Mouse (Mus musculus): ENCODE data around the gene Sdhc.

DNA sequence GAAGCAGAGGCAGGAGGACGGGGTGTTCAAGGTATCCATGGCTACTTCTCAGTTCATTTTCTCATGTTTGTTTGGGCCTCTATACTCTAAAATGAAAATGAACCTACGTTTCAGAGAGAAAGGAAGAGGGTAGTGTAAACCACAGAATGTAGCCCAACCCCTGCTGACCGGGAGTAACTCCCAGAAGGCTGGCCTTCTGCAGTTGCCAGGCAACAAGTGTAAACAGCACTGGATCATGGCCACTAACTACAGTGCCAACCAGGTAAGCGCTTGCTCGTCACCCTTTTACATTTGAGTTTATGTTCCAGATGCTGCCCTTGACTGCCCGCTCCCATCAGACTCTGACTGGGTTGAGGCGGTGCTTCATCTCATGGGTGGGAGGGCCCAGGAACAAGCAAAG lies 27.5 kb downstream of the Sdhc start:
- TF ChIP-seq POLR2A (IDR thresholded peaks at IDR 0.05; ENCODE audit: low read depth, low read length) (no peak), CTCF (IDR thresholded peaks at IDR 0.05; ENCODE audit: borderline replicate concordance, insufficient read depth, low read length) (no peak)
